Mouse (Mus musculus) forebrain, embryonic 12.5 days (tissue): ENCODE measurements around the gene Cdca5. TPM values are rescaled to one million over a fixed set of nuclear protein-coding genes. Genes with fewer than 3 reads are reported as not detected.

Experiments used
- ATAC-seq: fragments of 200-750 bp; cut with Nextera tagmentation; 2 replicates; pipeline ENCODE4 v1.8.0; 2017; ENCODE audit warnings: moderate TSS enrichment; ENCODE audit not compliant: low FRiP score
- H3K27ac ChIP-seq: fragments of 300-500 bp; sonication (generic); 2 replicates; pipeline ENCODE4 v1.5.1; 2016; ENCODE audit warnings: mild to moderate bottlenecking
- H3K27me3 ChIP-seq: fragments of 300-500 bp; sonication (generic); 2 replicates; pipeline ENCODE4 v1.6.1; 2016; ENCODE audit warnings: mild to moderate bottlenecking
- H3K36me3 ChIP-seq: fragments of 300-500 bp; sonication (generic); replicated peaks from 2 replicates; pipeline ENCODE4 v1.6.1; 2016; ENCODE audit warnings: mild to moderate bottlenecking
- H3K4me1 ChIP-seq: fragments of 300-500 bp; sonication (generic); 2 replicates; pipeline ENCODE4 v1.6.1; 2016
- H3K4me2 ChIP-seq: fragments of 300-500 bp; sonication (generic); 2 replicates; pipeline ENCODE4 v1.6.1; 2016; ENCODE audit warnings: mild to moderate bottlenecking, moderate library complexity
- H3K4me3 ChIP-seq: fragments of 300-500 bp; sonication (generic); replicated peaks from 2 replicates; pipeline ENCODE4 v1.5.1; 2016; ENCODE audit warnings: mild to moderate bottlenecking
- H3K9ac ChIP-seq: fragments of 300-500 bp; sonication (generic); 2 replicates; pipeline ENCODE4 v1.6.1; 2016; ENCODE audit warnings: mild to moderate bottlenecking
- H3K9me3 ChIP-seq: fragments of 300-500 bp; sonication (generic); 2 replicates; pipeline ENCODE4 v1.6.1; 2016
- WGBS: fragments of 180-500 bp; shearing (Covaris S2); methylation state at CpG from one replicate; pipeline ENCODE4 v1.1.7; 2016; 5-methylcytosine and 5-hydroxymethylcytosine counted together
- microRNA-seq: library from miRNA; unstranded; fragments of <30 nt; microRNA quantifications from one replicate; pipeline ENCODE4, GENCODE M21; 2017
- polyA plus RNA-seq: library from polyadenylated mRNA; unstranded; fragments of >200 nt; fragmentation: Nextera tagmentation; extraction: Ambion mirVana; gene quantifications from 2 replicates; pipeline ENCODE4 v1.2.1, GENCODE M21; 2016

The Cdca5 gene
- polyA plus RNA-seq, 1 experiment from 2014 or later, result 54.5 TPM

DNA sequence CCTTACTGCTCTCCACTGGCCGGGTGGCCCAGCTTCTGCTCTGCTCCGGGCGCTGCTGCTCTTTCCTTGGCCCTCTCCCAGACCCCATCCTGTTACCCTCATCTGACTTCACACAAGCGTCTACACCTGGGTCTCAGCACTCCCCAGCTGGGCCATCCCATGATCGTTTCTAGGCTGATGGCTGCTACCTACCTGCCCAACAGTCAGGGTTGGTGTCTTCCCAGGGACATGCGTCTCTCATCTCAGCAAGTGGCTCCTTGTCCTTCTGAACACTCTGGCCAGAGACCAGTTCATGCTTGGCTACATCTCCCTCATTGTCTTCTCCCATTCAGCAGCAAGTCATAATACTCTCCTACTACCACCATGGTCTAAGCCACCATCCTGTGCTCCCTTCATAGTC, 54.9 kb downstream of the Cdca5 start:
- peak overlapping the region; percentile 92 for H3K4me2 ChIP-seq
- peak overlapping the region; percentile 80 for H3K9ac ChIP-seq
- peaks cover 30% of the 10 kb centered on the region for H3K36me3 ChIP-seq
- 0 out of 2 replicates have a peak, but pooled peaks cover 3% of the 10 kb centered on the region for H3K9me3 ChIP-seq
- peaks cover 15% of the 10 kb centered on the region for H3K4me1 ChIP-seq
- peak overlapping the region; percentile 73 for H3K4me3 ChIP-seq
- no peak for ATAC-seq
- H3K27me3 ChIP-seq, result no peaks in the 10 kb centered on the region
- H3K27ac ChIP-seq, result 0 out of 2 replicates have a peak overlapping the region, but pooled peaks have one; percentile 9
- WGBS, result 94% methylated on average over 6 of the region's 6 CpGs

- peaks cover 15% of the 10 kb centered on the region for H3K4me1 ChIP-seq
- peak overlapping the region; percentile 73 for H3K4me3 ChIP-seq
- peak overlapping the region; percentile 99 for H3K27ac ChIP-seq
- peaks cover 24% of the 10 kb centered on the region for H3K36me3 ChIP-seq
- H3K27me3 ChIP-seq, result no peaks in the 10 kb centered on the region
- H3K4me2 ChIP-seq, result peak overlapping the region; percentile 92
- 0 out of 2 replicates have a peak, but pooled peaks cover 3% of the 10 kb centered on the region for H3K9me3 ChIP-seq
- H3K9ac ChIP-seq, result peak overlapping the region; percentile 80
- WGBS, result 7% methylated on average over 16 of the region's 16 CpGs
- ATAC-seq, result no peak
Measured at GRCm38 (mm10) chr19:6140374-6140677, 55.5 kb downstream of the Cdca5 start.

GRCm38 (mm10) chr19:6140678-6141393, 56.1 kb downstream of the Cdca5 start, which contains the start of gene Batf2:
TSS of gene Batf2 (plus strand) at chr19:6140983.
- H3K27ac ChIP-seq, result peak within 1 kb of the TSS; percentile 99
- H3K9ac ChIP-seq, result peak within 1 kb of the TSS; percentile 80
- 0 out of 2 replicates have a peak, but pooled peaks cover 3% of the 10 kb centered on the region for H3K9me3 ChIP-seq
- peak within 1 kb of the TSS; percentile 92 for H3K4me2 ChIP-seq
- H3K27me3 ChIP-seq, result no peaks in the 10 kb centered on the region
- peaks cover 15% of the 10 kb centered on the region for H3K4me1 ChIP-seq
- H3K36me3 ChIP-seq, result peaks cover 19% of the 10 kb centered on the region
- under 1% methylated on average over 40 of the region's 68 CpGs for WGBS
- peak; percentile 93 for ATAC-seq
- peak within 1 kb of the TSS; percentile 73 for H3K4me3 ChIP-seq

DNA sequence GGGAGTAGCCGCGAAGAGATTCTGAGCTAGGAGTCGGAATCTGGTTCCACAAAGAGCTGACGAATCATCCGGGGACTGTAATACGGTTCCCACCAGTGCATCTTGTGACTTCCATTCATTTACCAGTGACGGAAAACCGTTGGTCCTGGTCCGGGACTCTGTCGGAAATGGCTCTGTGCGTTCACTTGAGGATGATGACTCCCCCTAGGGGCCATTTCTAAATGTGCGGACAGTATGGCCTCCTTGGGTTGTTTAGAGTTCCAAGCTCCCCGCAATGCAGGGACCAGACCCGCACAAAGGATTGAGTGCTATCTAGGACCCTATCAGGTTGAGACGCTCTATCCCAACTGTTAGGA, 56.6 kb downstream of the Cdca5 start, which contains the start of gene Arl2:
Gene Arl2, minus strand, starts transcription at position 155 of the 356 bp plus-strand sequence.
- ATAC-seq, result peak; percentile 81
- no peaks in the 10 kb centered on the region for H3K27me3 ChIP-seq
- H3K4me3 ChIP-seq, result peak within 1 kb of the TSS; percentile 73
- peaks cover 14% of the 10 kb centered on the region for H3K36me3 ChIP-seq
- peak within 1 kb of the TSS; percentile 92 for H3K4me2 ChIP-seq
- peak within 1 kb of the TSS; percentile 99 for H3K27ac ChIP-seq
- under 1% methylated on average over 15 of the region's 15 CpGs for WGBS
- 0 out of 2 replicates have a peak, but pooled peaks cover 3% of the 10 kb centered on the region for H3K9me3 ChIP-seq
- H3K9ac ChIP-seq, result peak within 1 kb of the TSS; percentile 80
- H3K4me1 ChIP-seq, result peaks cover 15% of the 10 kb centered on the region

Small RNAs within 50 kb of the gene (microRNA-seq; reads per million reads assigned to microRNA genes)
- 2.4 reads per million, percentile 3 among the genes with 10 or more reads in this experiment for gene Mir6988

Other genes starting within 250 kb of the Cdca5 start
- gene Frmd8, start 209.7 kb upstream of the Cdca5 start, polyA plus RNA-seq, result 25.6 and 25.9 TPM in 2 replicates
- 1.3 and 1.8 TPM in 2 replicates for gene Slc25a45, start 207.2 kb upstream of the Cdca5 start, polyA plus RNA-seq
- gene Tigd3, start 190.8 kb upstream of the Cdca5 start, polyA plus RNA-seq, result 11.1 and 12.8 TPM in 2 replicates
- 184 and 203 TPM in 2 replicates for gene Dpf2, start 172.0 kb upstream of the Cdca5 start, polyA plus RNA-seq
- 2.2 TPM in 2 replicates for gene Cdc42ep2, start 160.2 kb upstream of the Cdca5 start, polyA plus RNA-seq
- gene Pola2, start 120.8 kb upstream of the Cdca5 start, polyA plus RNA-seq, result 76.8 and 80.4 TPM in 2 replicates
- gene Slc22a20, start 98.8 kb upstream of the Cdca5 start, polyA plus RNA-seq, result not detected in 2 replicates
- gene Capn1, start 69.1 kb upstream of the Cdca5 start, polyA plus RNA-seq, result 2.0 and 3.2 TPM in 2 replicates
- gene Syvn1, start 38.4 kb upstream of the Cdca5 start, polyA plus RNA-seq, result 26.4 and 31.3 TPM in 2 replicates
- gene Mrpl49, start 27.2 kb upstream of the Cdca5 start, polyA plus RNA-seq, result 74.7 and 76.7 TPM in 2 replicates
- gene Fau, start 27.1 kb upstream of the Cdca5 start, polyA plus RNA-seq, result 652 and 668 TPM in 2 replicates
- 30.8 and 35.4 TPM in 2 replicates for gene Znhit2, start 23.8 kb upstream of the Cdca5 start, polyA plus RNA-seq
- gene Tm7sf2, start 16.6 kb upstream of the Cdca5 start, polyA plus RNA-seq, result 31.7 and 32.8 TPM in 2 replicates
- gene Vps51, start 7.8 kb upstream of the Cdca5 start, polyA plus RNA-seq, result 66.0 and 70.8 TPM in 2 replicates
- not detected in 2 replicates for gene Tmem262, start 5.0 kb upstream of the Cdca5 start, polyA plus RNA-seq
- 2.0 and 2.4 TPM in 2 replicates for gene Gm28374, start 2.7 kb upstream of the Cdca5 start, polyA plus RNA-seq
- gene Zfpl1, start within 50 bp of the Cdca5 start, polyA plus RNA-seq, result 66.1 and 74.9 TPM in 2 replicates
- gene AC131692.1, start 9.4 kb downstream of the Cdca5 start, polyA plus RNA-seq, result 0.42 and 0.62 TPM in 2 replicates
- 0.81 and 1.2 TPM in 2 replicates for gene Naaladl1, start 20.8 kb downstream of the Cdca5 start, polyA plus RNA-seq
- 55.2 and 56.6 TPM in 2 replicates for gene Sac3d1, start 33.7 kb downstream of the Cdca5 start, polyA plus RNA-seq
- 24.6 and 26.0 TPM in 2 replicates for gene Snx15, start 43.3 kb downstream of the Cdca5 start, polyA plus RNA-seq
- gene Batf2, start 56.0 kb downstream of the Cdca5 start, polyA plus RNA-seq, result not detected in 2 replicates
- 77.4 and 80.5 TPM in 2 replicates for gene Arl2, start 56.6 kb downstream of the Cdca5 start, polyA plus RNA-seq
- not detected in 2 replicates for gene Majin, start 99.4 kb downstream of the Cdca5 start, polyA plus RNA-seq
- gene Gpha2, start 141.4 kb downstream of the Cdca5 start, polyA plus RNA-seq, result 0.70 and 0.91 TPM in 2 replicates
- gene Ppp2r5b, start 150.9 kb downstream of the Cdca5 start, polyA plus RNA-seq, result 51.8 and 52.4 TPM in 2 replicates
- 12.0 and 14.2 TPM in 2 replicates for gene Atg2a, start 156.7 kb downstream of the Cdca5 start, polyA plus RNA-seq
- gene Ehd1, start 191.7 kb downstream of the Cdca5 start, polyA plus RNA-seq, result 86.6 and 89.0 TPM in 2 replicates
- gene Cdc42bpg, start 221.5 kb downstream of the Cdca5 start, polyA plus RNA-seq, result 0.36 and 0.38 TPM in 2 replicates
- gene Men1, start 250.0 kb downstream of the Cdca5 start, polyA plus RNA-seq, result 97.1 and 107 TPM in 2 replicates